Mouse (Mus musculus) left cerebral cortex, postnatal 36 days (tissue): ENCODE measurements at regions not wholly inside any gene's neighbourhood (a gene's known extent, or its start where the extent isn't known, plus 50 kb on each side); places are given as distances from the start of the nearest gene placed in this dataset.

Experiments
- DNase-seq, 2 experiments: peaks; one replicate each; pipeline ENCODE4 v3.0.0; 2021 to 2022; ENCODE audit warnings: low spot score in 2 of 2, mixed read lengths in 1 of 2
- intact Hi-C: fragments of 180-260 bp; cut with DNase I; formaldehyde crosslinking; loops from one replicate; pipeline ENCODE4 v1.15.1; 2025

DNA sequence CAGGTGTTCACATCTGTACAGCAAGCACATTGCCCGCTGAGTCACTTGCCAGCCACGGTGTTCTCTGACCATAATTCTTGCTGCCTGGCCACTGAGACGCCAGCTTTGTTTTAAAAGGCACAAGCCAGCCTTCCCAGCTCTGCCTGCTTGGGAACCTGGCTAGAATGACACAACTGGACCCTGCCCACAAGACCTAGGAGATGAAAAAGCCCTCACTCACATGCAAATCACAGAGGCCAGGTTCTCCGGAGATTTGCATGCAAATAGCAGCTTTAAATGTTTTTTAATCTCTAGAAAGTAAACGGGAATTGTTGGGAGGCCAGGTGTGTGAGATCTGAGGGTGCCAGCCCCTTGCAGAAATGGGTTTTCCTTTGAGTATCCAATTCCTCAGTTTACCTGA lies 71.9 kb downstream of the 1810010D01Rik start:
- intact Hi-C loops, result no loop called here
- no peak for DNase-seq

DNA sequence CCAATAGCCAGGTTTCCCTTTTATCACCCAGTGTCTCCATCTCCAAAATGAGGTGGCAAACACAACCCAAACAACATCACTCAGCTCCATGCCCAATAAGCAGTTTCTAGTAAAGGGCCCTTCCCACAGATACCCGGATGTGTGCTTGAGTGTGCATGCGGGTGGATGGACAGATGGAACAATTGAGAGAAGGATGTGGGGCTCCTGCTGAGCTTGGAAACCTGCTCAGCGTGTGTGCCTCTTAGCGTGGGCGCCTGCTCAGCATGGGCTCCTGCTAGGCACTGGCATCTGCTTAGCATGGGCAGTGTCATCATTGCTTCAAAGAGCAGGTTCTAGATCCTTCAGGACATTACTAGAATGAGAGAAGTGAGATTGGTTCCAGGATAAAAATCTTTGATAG lies 75.4 kb downstream of the 1810010D01Rik start:
- intact Hi-C loops, result no loop called here
- peak in 1 of 2 experiments; percentile 16 for DNase-seq

DNA sequence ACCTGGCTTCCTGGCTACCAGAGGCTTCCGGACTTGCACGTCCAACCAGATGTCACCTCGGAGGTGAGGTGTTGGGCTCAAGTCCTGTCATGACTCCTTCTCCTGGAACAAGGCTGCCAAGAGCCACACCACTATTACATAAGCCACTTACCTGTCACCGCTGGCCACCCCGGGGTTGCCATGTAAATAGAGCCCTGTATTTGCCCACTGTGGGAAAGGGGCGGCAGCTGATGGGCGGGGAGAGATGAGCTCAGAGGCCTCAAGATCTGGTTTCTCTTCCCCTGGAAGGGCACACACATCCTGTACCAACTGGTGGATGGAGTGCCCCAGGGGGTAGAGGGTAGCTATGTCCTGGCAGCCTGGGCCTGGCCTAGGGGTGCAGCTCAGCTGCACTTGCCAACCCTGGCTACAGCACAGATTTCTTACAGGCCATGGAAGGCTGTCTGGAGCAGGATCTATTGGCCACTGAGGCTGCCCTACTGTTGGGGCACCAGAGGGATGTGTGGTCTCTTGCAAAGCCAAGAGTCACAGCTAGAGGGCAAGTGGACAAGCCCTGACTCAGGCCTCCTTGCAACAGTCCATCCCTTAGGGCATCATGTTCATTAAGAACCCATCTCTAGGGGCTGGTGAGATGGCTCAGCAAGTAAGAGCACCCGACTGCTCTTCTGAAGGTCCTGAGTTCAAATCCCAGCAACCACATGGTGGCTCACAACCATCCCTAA lies 76.3 kb downstream of the 1810010D01Rik start:
- no peak for DNase-seq
- intact Hi-C loops, result no loop called here

DNA sequence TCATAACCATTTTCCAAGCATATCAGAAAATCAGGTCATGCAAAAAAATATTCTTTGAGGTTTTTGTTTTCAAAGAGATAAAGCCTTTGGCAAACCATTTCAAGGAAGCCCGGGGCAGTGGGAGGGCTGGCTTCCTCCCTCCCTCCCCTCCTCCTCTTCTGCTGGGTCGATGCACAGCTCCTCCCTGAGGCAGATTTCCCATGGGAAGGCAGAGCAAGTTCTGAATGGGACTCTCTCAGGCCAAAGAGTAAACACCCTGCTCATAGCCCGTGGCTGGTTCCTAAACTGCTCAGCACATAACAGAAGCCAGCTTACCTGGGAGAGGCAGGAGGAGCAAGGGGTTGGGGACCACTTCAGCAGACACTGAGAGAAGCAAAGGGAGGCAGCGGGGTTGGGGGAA lies 77.9 kb downstream of the 1810010D01Rik start:
- intact Hi-C loops, result no loop called here
- no peak for DNase-seq

DNA sequence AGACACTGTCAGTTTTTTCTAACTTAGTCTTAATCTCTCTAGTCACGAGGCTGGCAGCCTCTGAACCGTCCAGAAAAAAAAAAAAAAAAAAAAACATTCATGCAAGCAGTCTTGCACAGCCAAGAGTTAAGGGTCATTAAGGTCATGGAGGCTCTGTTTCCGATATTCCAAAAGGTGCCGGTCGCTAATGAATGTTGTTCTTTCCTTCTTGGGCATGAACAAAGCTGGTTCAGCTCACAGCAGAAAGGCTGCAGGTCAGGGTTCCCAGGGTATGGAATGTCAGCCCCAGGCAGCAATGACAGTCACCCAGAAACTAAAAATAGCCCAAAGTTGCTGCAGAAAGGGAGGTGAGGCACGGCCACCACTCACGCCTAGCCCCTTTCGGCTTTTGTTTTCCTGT lies 80.3 kb downstream of the 1810010D01Rik start:
- intact Hi-C loops, result no loop called here
- no peak for DNase-seq

- no peak for DNase-seq
- intact Hi-C loops, result no loop called here
Measured at GRCm38 (mm10) chr7:145127180-145127579, 80.7 kb downstream of the 1810010D01Rik start.

DNA sequence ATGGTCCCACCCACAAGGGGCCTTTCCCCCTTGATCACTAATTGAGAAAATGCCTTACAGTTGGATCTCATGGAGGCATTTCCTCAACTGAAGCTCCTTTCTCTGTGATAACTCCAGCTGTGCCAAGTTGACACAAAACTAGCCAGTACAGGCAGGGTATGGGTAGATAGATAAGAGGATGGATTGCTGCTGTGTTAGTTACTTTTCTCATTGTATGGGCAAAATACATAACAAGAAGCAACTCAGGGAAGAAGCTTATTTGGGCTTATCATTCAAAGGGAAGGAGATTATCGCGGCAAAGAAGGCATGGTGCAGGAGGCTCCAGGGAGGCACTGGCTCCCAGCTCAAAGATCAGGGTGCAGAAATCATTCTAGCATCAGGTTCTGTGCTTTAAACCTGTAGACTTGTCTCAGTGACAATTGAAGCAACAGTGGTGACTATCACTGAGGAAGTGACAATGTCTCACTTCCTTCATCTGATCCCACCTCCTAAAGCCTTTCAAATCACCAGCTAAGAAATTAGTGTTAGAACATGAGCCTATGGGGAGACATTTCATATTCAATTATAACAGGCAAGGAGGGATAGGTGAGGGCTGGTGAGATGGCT lies 83.8 kb downstream of the 1810010D01Rik start:
- intact Hi-C loops, result no loop called here
- DNase-seq, result no peak

DNA sequence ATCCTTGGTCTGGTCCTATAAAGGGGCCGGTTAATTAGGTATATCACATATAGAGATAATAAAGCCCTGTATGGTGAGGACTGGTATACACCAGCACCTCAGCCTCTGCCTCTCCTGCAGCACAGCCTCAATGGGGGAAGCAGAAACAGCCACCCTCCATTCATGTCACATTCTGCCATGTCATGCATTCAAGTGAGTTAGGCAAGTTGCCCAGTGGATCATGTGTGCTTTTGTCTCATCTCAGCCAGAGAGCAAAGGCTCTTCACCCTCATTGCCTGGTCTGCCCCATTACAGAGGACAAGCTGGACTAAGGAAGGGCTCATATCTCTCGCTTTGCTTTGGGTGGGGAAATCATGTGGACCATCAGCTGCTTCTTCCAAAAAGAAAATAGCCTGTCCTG lies 85.4 kb downstream of the 1810010D01Rik start:
- no peak for DNase-seq
- intact Hi-C loops, result no loop called here

- intact Hi-C loops, result no loop called here
- DNase-seq, result no peak
Measured at GRCm38 (mm10) chr7:145118406-145118805, 89.5 kb downstream of the 1810010D01Rik start.

DNA sequence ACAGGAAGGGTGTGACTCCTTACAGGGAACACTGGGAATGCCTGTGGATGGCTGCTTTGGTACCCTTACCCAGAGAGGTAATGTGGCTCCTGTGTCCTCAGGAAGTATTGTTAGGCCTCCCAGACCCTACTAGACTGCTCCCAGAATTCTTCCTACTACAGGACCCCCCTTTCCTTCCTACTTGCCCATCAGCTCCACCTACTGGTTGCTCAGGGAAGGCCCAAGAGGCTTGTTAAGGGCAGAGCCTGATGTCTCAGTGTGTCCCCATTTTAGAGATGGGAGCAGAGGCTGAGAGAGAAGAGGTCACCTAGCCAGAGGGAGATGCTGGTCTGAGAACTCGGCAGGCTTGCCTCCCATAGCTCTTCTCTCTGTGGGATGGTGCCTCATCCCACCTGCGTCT lies 93.3 kb downstream of the 1810010D01Rik start:
- intact Hi-C loops, result no loop called here
- no peak for DNase-seq

GRCm38 (mm10) chr7:145114145-145114544 lies 93.8 kb downstream of the 1810010D01Rik start:
- intact Hi-C loops, result no loop called here
- DNase-seq, result no peak

DNA sequence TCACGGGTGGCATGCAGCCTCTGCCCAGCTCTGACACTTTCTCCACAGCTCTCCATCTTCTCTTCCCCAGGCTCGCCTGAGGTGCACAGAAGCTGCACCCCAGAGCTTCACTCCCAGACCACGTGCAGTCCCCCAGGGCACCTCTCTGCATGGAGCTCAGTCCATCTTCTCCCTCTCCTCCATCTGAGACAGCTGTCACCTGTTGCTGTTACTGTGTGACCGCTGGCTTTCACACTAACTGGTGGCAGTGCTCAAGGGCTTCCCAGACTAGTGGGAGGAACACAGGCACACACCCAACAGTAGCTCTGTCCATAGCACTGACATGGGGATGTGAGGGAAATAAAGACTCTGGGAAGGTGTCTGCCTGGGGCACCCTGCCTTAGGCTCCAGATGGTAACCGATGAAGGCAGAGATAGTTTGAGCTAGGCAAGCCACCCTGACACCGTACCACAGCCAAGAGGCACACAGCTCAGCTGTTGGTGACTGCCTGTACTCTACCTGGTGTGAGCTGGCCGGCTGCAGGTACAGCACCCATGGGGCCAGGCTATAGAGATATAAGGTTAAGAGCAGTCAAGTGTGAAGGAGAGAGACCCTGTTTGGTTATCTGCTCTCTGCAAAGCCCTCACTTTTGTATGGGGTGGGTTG lies 94.9 kb downstream of the 1810010D01Rik start:
- no peak for DNase-seq
- intact Hi-C loops, result loop anchor here (2.0 kb wide), 1 partner anchor 174 kb away; the partner anchor contains the start of gene Ccnd1

DNA sequence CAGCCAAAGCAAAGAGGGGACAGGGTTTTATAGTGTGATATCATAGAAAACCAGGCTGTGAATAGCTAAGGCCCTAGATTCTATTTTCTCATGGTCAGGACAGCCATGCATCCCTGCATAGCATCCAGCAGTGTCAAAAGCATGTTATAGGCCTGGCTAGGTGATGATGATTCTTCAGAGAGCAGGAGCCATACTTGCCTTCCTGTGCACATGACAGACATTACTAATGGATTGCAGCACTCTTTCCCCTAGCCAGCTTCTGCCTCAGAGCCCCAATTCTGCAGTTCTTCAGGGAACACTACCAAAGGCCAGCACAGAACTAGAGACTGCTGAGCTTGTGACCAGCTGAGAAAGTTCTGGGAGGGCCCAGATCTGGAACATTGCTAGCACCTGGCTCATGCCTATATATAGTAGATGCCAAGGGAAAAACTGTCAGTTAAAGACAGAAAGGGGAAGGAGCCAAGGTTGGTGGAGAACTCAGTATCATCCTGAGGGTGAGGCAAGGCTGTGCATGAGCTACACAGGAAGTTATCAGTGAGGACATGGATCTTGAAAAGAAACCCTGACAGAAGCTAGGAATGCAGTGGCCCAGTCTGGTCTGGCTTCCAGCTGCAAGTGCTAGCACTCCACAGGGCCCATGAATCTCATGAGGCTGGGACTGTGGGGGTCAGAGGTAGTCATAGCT lies 95.6 kb downstream of the 1810010D01Rik start:
- intact Hi-C loops, result loop anchor here (2.0 kb wide), 1 partner anchor 173 kb away; the partner anchor contains the start of gene Ccnd1
- no peak for DNase-seq

- intact Hi-C loops, result loop anchor here (2.0 kb wide), 1 partner anchor 173 kb away; the partner anchor contains the start of gene Ccnd1
- peak; percentile 44 to 48 for DNase-seq
Measured at GRCm38 (mm10) chr7:145111252-145112131, 96.4 kb downstream of the 1810010D01Rik start.

DNA sequence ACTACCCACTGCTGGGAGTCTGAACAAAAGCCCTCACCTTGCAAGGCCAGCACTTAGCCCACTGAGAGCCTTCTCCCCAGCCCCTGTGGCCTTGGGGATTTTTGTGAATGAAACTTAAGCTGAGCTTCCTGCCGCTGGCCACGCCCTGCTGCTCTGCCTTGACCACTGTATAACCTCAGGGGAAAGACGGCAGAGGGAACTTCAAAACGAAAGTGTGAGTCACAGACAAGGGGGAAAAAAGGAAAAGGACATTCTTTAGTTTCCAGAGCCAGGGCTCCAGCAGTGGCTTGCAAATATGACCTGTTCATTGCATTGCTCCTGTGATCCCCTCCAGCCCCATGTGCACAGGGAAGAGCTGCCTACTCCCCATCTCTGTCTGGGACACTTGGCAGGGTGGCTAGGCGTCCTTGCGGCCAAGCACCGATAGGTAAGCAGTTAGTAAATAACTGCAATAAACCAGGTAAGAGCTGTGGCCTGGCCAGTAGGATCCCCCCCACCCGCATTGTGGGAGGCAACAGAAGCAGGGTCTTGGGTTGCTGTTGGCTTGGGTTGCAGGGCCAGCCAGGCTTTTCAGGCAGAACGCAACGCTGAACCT lies 97.2 kb downstream of the 1810010D01Rik start:
- no peak for DNase-seq
- intact Hi-C loops, result no loop called here

DNA sequence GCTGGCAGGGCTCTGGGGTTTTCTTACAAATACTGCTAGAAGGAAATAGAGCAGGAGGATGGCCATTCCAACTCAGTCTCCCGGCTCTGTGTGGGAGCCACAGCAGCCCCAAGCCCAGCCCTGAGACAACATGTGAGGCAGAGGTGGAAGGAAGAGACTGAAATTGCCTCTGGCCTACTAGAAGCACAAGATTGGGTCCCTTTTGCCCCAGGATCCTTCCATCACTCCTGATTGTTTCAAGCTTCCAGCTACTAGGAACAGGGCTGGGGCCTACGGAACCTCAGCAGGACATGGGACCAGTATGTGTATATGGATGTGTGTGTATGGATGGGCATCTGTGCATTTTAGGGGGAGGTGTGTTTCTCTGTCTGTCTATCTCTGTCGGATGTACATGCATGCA lies 97.9 kb downstream of the 1810010D01Rik start:
- no peak for DNase-seq
- intact Hi-C loops, result no loop called here

- intact Hi-C loops, result no loop called here
- DNase-seq, result no peak
Measured at GRCm38 (mm10) chr7:145109471-145109870, 98.4 kb downstream of the 1810010D01Rik start.

DNA sequence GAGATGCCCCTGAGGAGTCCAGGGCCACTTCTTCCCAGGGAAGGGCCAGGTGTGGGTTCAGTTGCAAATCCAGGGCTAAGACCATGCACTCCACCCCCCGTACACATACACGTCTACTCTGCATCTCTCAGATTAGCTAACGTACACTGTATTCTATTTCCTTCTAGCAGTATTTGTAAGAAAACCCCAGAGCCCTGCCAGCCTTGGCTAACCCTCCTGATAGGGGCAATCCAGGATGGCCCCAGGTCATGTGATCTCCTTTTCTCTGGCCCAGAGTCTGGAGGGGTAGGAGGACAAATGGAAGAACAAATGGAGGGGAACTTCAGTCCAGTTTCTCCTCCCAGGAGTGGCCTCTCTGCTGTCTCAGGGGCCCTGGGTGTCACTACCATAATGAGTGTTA lies 98.9 kb downstream of the 1810010D01Rik start:
- intact Hi-C loops, result no loop called here
- no peak for DNase-seq

DNA sequence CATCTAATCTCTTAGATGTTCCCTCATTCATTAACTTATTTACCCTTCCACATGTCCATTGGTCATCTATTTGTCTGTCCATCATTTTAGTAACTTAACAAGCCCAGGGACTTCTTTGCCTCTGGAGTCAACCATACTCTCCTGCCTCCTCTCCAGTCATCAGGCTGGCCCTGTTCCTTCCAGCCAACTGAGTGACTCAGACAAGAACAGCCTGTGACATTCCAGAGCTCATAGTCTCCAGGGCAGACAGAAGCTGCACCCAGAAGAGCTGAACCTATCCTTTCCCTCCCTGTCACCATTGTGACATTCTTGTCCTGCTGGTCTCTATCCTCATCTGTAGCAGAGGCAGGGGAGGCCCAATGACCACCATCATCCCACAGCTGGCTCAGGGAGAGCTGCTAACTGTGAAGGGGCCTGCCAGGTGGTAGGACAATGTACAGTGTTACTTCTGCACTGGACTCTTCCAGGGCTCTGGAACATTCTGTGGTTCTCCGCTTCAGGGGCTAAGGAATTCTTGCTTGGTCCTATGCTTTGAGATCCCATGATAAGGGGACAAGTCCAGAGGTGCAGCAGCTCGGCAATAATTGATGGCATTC lies 100.2 kb downstream of the 1810010D01Rik start:
- DNase-seq, result no peak
- intact Hi-C loops, result no loop called here
